Mouse (Mus musculus): ENCODE measurements at regions not wholly inside any gene's neighbourhood (a gene's known extent, or its start where the extent isn't known, plus 50 kb on each side); places are given as distances from the start of the nearest gene placed in this dataset.

DNA sequence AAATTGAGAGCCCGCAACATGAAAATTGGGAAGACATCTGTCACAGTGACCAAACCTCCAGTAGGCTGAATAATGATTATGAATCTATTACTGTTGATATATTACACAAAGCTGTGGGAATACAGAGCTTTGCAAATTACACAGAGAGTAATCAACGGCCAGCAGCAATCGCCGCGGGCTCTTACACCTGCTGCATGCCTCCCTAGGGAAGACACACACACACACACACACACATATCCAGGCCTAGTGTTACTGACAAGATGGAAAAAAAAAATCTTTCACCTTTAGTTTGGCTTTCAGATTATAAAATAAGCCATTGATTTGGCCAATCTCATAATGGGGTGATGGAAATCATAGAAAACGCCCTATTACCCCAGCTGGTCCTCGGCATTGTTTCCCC, 327.4 kb downstream of the Btg1 start:
- no peaks in the 10 kb centered on the region for H3K36me3 ChIP-seq (ENCODE audit: control insufficient read depth, insufficient read depth, low read length, poor library complexity, severe bottlenecking)

DNA sequence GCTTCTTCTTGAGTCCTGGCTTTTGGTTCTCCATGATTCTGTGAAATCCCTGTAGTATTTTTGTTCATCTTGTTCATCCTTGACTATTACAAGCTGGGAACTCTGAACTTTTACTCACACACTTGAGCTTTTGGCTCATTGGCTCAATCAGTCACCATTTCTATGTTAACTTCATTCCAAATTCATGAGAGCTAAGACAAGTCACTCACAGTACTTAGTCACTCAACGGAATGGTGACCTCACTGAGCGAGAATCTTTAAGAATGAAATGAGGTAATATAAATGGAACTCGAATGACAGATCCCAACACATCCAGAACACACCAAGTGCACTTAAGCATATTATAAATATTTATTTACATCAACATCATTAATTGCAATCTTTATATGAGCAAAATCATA, 331.2 kb downstream of the Btg1 start:
- no peaks in the 10 kb centered on the region for H3K27me3 ChIP-seq (ENCODE audit: control insufficient read depth, insufficient read depth, low read length, poor library complexity, severe bottlenecking)
- TF ChIP-seq CTCF (IDR thresholded peaks at IDR 0.05; ENCODE audit: low read depth, low read length): no peak
- TF ChIP-seq EP300 (IDR thresholded peaks at IDR 0.05; ENCODE audit: insufficient read depth, low read depth, low read length): no peak
- no peak for TF ChIP-seq POLR2A (IDR thresholded peaks at IDR 0.05; ENCODE audit: insufficient read depth, low read length)
- H3K9me3 ChIP-seq (replicated peaks; ENCODE audit: control insufficient read depth, insufficient read depth, low read length, poor library complexity, severe bottlenecking): no peaks in the 10 kb centered on the region
- H3K4me3 ChIP-seq (ENCODE audit: low read depth, low read length): no peak overlapping the region
- no peaks in the 10 kb centered on the region for H3K4me1 ChIP-seq (ENCODE audit: control insufficient read depth, insufficient read depth, low read length)
- no peak overlapping the region for H3K27ac ChIP-seq (ENCODE audit: insufficient read depth, low read length)
- no peak overlapping the region for H3K9ac ChIP-seq (ENCODE audit: low read depth, poor library complexity, severe bottlenecking)
- H3K36me3 ChIP-seq (ENCODE audit: control insufficient read depth, insufficient read depth, low read length, poor library complexity, severe bottlenecking): no peaks in the 10 kb centered on the region

More for the DNA sequence above, 327.4 kb downstream of the Btg1 start:
- Histone ChIP-seq H3K27me3 (ENCODE audit: control insufficient read depth, insufficient read depth, low read length, poor library complexity, severe bottlenecking) (no peaks in the 10 kb centered on the region), H3K4me3 (ENCODE audit: low read depth, low read length) (no peak overlapping the region), H3K4me1 (ENCODE audit: control insufficient read depth, insufficient read depth, low read length) (no peaks in the 10 kb centered on the region), H3K27ac (ENCODE audit: insufficient read depth, low read length) (no peak overlapping the region), H3K9me3 (replicated peaks; ENCODE audit: control insufficient read depth, insufficient read depth, low read length, poor library complexity, severe bottlenecking) (no peaks in the 10 kb centered on the region), H3K9ac (ENCODE audit: low read depth, poor library complexity, severe bottlenecking) (no peak overlapping the region)
- TF ChIP-seq CTCF (IDR thresholded peaks at IDR 0.05; ENCODE audit: low read depth, low read length): no peak
- TF ChIP-seq EP300 (IDR thresholded peaks at IDR 0.05; ENCODE audit: insufficient read depth, low read depth, low read length): no peak
- TF ChIP-seq POLR2A (IDR thresholded peaks at IDR 0.05; ENCODE audit: insufficient read depth, low read length): no peak

DNA sequence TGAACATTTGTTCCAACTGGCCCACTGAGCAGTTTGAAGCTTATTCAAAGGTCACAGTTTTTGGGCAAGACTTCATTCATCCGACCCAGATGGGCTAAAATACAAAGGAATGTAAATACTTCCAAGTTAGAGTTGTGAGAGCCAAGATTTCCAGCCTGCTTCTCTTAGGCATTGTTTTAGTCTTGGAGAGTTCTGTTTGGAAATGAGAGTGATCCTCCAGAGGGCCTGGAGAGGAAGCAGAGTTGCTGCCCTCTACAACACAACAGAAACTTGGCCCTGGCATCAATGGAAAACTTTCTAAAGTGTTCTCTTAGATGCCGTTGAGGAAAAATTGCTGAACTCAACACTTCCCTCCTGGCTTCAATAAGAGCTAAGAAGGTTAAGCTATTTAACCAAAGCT, 332.1 kb downstream of the Btg1 start:
- Histone ChIP-seq H3K27ac (ENCODE audit: insufficient read depth, low read length) (no peak overlapping the region), H3K27me3 (ENCODE audit: control insufficient read depth, insufficient read depth, low read length, poor library complexity, severe bottlenecking) (no peaks in the 10 kb centered on the region), H3K36me3 (ENCODE audit: control insufficient read depth, insufficient read depth, low read length, poor library complexity, severe bottlenecking) (no peaks in the 10 kb centered on the region), H3K4me1 (ENCODE audit: control insufficient read depth, insufficient read depth, low read length) (no peaks in the 10 kb centered on the region), H3K4me3 (ENCODE audit: low read depth, low read length) (no peak overlapping the region), H3K9ac (ENCODE audit: low read depth, poor library complexity, severe bottlenecking) (no peak overlapping the region), H3K9me3 (replicated peaks; ENCODE audit: control insufficient read depth, insufficient read depth, low read length, poor library complexity, severe bottlenecking) (no peaks in the 10 kb centered on the region)
- no peak for TF ChIP-seq EP300 (IDR thresholded peaks at IDR 0.05; ENCODE audit: insufficient read depth, low read depth, low read length)
- no peak for TF ChIP-seq CTCF (IDR thresholded peaks at IDR 0.05; ENCODE audit: low read depth, low read length)
- TF ChIP-seq POLR2A (IDR thresholded peaks at IDR 0.05; ENCODE audit: insufficient read depth, low read length): no peak

- no peak for TF ChIP-seq POLR2A (IDR thresholded peaks at IDR 0.05; ENCODE audit: insufficient read depth, low read length)
- no peak for TF ChIP-seq EP300 (IDR thresholded peaks at IDR 0.05; ENCODE audit: insufficient read depth, low read depth, low read length)
- TF ChIP-seq CTCF (IDR thresholded peaks at IDR 0.05; ENCODE audit: low read depth, low read length): no peak
- Histone ChIP-seq H3K27me3 (ENCODE audit: control insufficient read depth, insufficient read depth, low read length, poor library complexity, severe bottlenecking) (no peaks in the 10 kb centered on the region), H3K27ac (ENCODE audit: insufficient read depth, low read length) (no peak overlapping the region), H3K4me3 (ENCODE audit: low read depth, low read length) (no peak overlapping the region), H3K36me3 (ENCODE audit: control insufficient read depth, insufficient read depth, low read length, poor library complexity, severe bottlenecking) (no peaks in the 10 kb centered on the region), H3K4me1 (ENCODE audit: control insufficient read depth, insufficient read depth, low read length) (no peaks in the 10 kb centered on the region), H3K9ac (ENCODE audit: low read depth, poor library complexity, severe bottlenecking) (no peak overlapping the region), H3K9me3 (replicated peaks; ENCODE audit: control insufficient read depth, insufficient read depth, low read length, poor library complexity, severe bottlenecking) (no peaks in the 10 kb centered on the region)
These were observed 338.4 kb downstream of the Btg1 start for GRCm38 (mm10) chr10:96955036-96955775.

DNA sequence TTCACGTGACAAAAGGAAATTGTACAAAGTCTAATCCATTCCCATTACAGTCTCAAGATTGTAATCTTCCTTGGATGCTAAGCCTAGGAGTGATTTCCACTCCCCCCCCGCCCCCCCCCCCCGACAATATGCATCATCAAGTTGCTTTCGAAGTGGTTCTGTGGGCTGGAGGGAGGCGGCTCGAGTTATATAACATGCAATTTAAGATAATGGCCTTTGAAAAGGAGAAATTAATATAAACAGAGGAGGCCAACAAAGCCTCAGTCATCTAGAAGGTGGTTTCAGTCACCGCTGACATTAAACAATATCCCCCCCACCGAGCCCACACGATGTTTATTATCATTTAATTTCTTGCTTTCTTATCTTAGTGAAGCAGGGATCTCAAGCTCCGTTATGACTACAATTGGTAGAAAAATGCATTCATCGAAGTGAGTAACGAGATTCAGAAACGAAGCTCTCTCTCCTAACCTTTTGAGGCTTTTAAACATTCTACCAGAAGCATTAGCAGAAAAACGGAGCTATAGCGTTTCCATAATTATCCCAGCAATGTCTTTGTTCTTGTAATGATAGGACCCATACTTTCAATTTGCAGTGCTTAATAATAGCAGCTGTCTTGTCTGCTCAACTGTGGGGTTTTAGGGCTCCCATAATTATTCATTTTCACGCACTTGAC, 339.1 kb downstream of the Btg1 start:
- no peak overlapping the region for H3K4me3 ChIP-seq (ENCODE audit: low read depth, low read length)
- no peak for TF ChIP-seq POLR2A (IDR thresholded peaks at IDR 0.05; ENCODE audit: insufficient read depth, low read length)
- no peak for TF ChIP-seq CTCF (IDR thresholded peaks at IDR 0.05; ENCODE audit: low read depth, low read length)
- no peak for TF ChIP-seq EP300 (IDR thresholded peaks at IDR 0.05; ENCODE audit: insufficient read depth, low read depth, low read length)
- H3K4me1 ChIP-seq (ENCODE audit: control insufficient read depth, insufficient read depth, low read length): no peaks in the 10 kb centered on the region
- H3K27ac ChIP-seq (ENCODE audit: insufficient read depth, low read length): no peak overlapping the region
- no peak overlapping the region for H3K9ac ChIP-seq (ENCODE audit: low read depth, poor library complexity, severe bottlenecking)
- no peaks in the 10 kb centered on the region for H3K9me3 ChIP-seq (replicated peaks; ENCODE audit: control insufficient read depth, insufficient read depth, low read length, poor library complexity, severe bottlenecking)
- no peaks in the 10 kb centered on the region for H3K27me3 ChIP-seq (ENCODE audit: control insufficient read depth, insufficient read depth, low read length, poor library complexity, severe bottlenecking)
- no peaks in the 10 kb centered on the region for H3K36me3 ChIP-seq (ENCODE audit: control insufficient read depth, insufficient read depth, low read length, poor library complexity, severe bottlenecking)

DNA sequence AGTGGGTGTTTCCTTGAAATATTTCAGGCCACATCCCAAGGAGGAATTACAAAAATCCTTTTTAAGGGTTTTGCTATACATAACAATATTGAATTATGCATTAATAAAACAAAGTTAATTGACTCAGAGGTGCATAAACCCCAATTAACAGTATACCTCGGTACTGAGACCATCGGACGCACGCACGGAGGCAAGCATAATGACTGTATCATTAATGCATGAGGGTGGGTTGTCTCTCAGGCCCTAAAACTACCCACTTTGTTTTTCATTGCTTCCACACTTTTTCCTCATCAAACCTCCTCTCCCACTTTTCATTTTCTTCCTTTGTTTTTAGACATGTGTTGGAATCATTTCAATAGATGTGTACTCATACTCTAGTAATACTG, 339.6 kb downstream of the Btg1 start:
- TF ChIP-seq CTCF (IDR thresholded peaks at IDR 0.05; ENCODE audit: low read depth, low read length) (no peak), EP300 (IDR thresholded peaks at IDR 0.05; ENCODE audit: insufficient read depth, low read depth, low read length) (no peak), POLR2A (IDR thresholded peaks at IDR 0.05; ENCODE audit: insufficient read depth, low read length) (no peak)
- no peaks in the 10 kb centered on the region for H3K36me3 ChIP-seq (ENCODE audit: control insufficient read depth, insufficient read depth, low read length, poor library complexity, severe bottlenecking)
- H3K9ac ChIP-seq (ENCODE audit: low read depth, poor library complexity, severe bottlenecking): no peak overlapping the region
- no peaks in the 10 kb centered on the region for H3K9me3 ChIP-seq (replicated peaks; ENCODE audit: control insufficient read depth, insufficient read depth, low read length, poor library complexity, severe bottlenecking)
- H3K27me3 ChIP-seq (ENCODE audit: control insufficient read depth, insufficient read depth, low read length, poor library complexity, severe bottlenecking): no peaks in the 10 kb centered on the region
- no peak overlapping the region for H3K4me3 ChIP-seq (ENCODE audit: low read depth, low read length)
- H3K4me1 ChIP-seq (ENCODE audit: control insufficient read depth, insufficient read depth, low read length): no peaks in the 10 kb centered on the region
- no peak overlapping the region for H3K27ac ChIP-seq (ENCODE audit: insufficient read depth, low read length)
